Mouse (Mus musculus): ENCODE measurements around the gene Rab39. TPM values are rescaled to one million over a fixed set of nuclear protein-coding genes. Genes with fewer than 3 reads are reported as not detected.

Gene Rab39
- total and polyA plus RNA-seq, 2 experiments from 2014 or later: 1.3 to 2.5 TPM

- Histone ChIP-seq H3K36me3 (ENCODE audit: insufficient read depth) (no peaks in the 10 kb centered on the region), H3K27me3 (ENCODE audit: insufficient read depth, low read length) (no peaks in the 10 kb centered on the region), H3K4me2 (ENCODE audit: low read depth) (no peak overlapping the region), H3K9me3 (ENCODE audit: low read length) (no peaks in the 10 kb centered on the region), H3K4me3 (ENCODE audit: low read depth, low read length) (no peak overlapping the region), H3K27ac (ENCODE audit: low read depth, low read length) (no peak overlapping the region), H3K9ac (no peak overlapping the region), H3K4me1 (ENCODE audit: insufficient read depth) (no peaks in the 10 kb centered on the region)
- ATAC-seq (no peak), DNase-seq (no peak)
- TF ChIP-seq CTCF (IDR thresholded peaks at IDR 0.05; ENCODE audit: low read depth): no peak
- 67% methylated on average over 4 of the region's 4 CpGs for WGBS
Measured at GRCm38 (mm10) chr9:53700496-53700895, 5.5 kb downstream of the Rab39 start.

- H3K9me3 ChIP-seq (ENCODE audit: low read length): no peaks in the 10 kb centered on the region
- no peak for DNase-seq
- H3K27me3 ChIP-seq (ENCODE audit: insufficient read depth, low read length): no peaks in the 10 kb centered on the region
- no peak overlapping the region for H3K4me3 ChIP-seq (ENCODE audit: low read depth, low read length)
- H3K27ac ChIP-seq (ENCODE audit: low read depth, low read length): no peak overlapping the region
- no peak for TF ChIP-seq CTCF (IDR thresholded peaks at IDR 0.05; ENCODE audit: low read depth)
- WGBS: 85% methylated on average over 5 of the region's 5 CpGs
- no peaks in the 10 kb centered on the region for H3K36me3 ChIP-seq (ENCODE audit: insufficient read depth)
- no peak overlapping the region for H3K9ac ChIP-seq
- no peak overlapping the region for H3K4me2 ChIP-seq (ENCODE audit: low read depth)
- H3K4me1 ChIP-seq (ENCODE audit: insufficient read depth): no peaks in the 10 kb centered on the region
- ATAC-seq: no peak
Measured at GRCm38 (mm10) chr9:53695846-53696245, 10.2 kb downstream of the Rab39 start.

GRCm38 (mm10) chr9:53693718-53694117, 12.3 kb downstream of the Rab39 start:
- no peak overlapping the region for H3K9ac ChIP-seq

GRCm38 (mm10) chr9:53691745-53692670, 14.0 kb downstream of the Rab39 start:
- no peaks in the 10 kb centered on the region for H3K4me1 ChIP-seq (ENCODE audit: insufficient read depth)
- TF ChIP-seq CTCF (IDR thresholded peaks at IDR 0.05; ENCODE audit: low read depth): no peak
- ATAC-seq: no peak
- no peak overlapping the region for H3K4me2 ChIP-seq (ENCODE audit: low read depth)
- no peak overlapping the region for H3K4me3 ChIP-seq (ENCODE audit: low read depth, low read length)
- H3K9ac ChIP-seq: no peak overlapping the region
- H3K9me3 ChIP-seq (ENCODE audit: low read length): no peaks in the 10 kb centered on the region
- 48% methylated on average over 7 of the region's 7 CpGs for WGBS
- H3K36me3 ChIP-seq (ENCODE audit: insufficient read depth): no peaks in the 10 kb centered on the region
- no peaks in the 10 kb centered on the region for H3K27me3 ChIP-seq (ENCODE audit: insufficient read depth, low read length)
- no peak overlapping the region for H3K27ac ChIP-seq (ENCODE audit: low read depth, low read length)
- no peak for DNase-seq

More at GRCm38 (mm10) chr9:53693718-53694117, 12.3 kb downstream of the Rab39 start:
- no peak for TF ChIP-seq CTCF (IDR thresholded peaks at IDR 0.05; ENCODE audit: low read depth)
- 90% methylated on average over 1 of the region's 1 CpGs for WGBS
- DNase-seq (no peak), ATAC-seq (no peak)
- Histone ChIP-seq H3K27ac (ENCODE audit: low read depth, low read length) (no peak overlapping the region), H3K4me2 (ENCODE audit: low read depth) (no peak overlapping the region), H3K4me3 (ENCODE audit: low read depth, low read length) (no peak overlapping the region), H3K36me3 (ENCODE audit: insufficient read depth) (no peaks in the 10 kb centered on the region), H3K27me3 (ENCODE audit: insufficient read depth, low read length) (no peaks in the 10 kb centered on the region), H3K9me3 (ENCODE audit: low read length) (no peaks in the 10 kb centered on the region), H3K4me1 (ENCODE audit: insufficient read depth) (no peaks in the 10 kb centered on the region)

GRCm38 (mm10) chr9:53680851-53681250, 25.2 kb downstream of the Rab39 start:
- H3K4me2 ChIP-seq (ENCODE audit: low read depth): no peak overlapping the region
- no peak overlapping the region for H3K4me3 ChIP-seq (ENCODE audit: low read depth, low read length)
- no peaks in the 10 kb centered on the region for H3K27me3 ChIP-seq (ENCODE audit: insufficient read depth, low read length)
- no peak for ATAC-seq
- DNase-seq: no peak
- H3K27ac ChIP-seq (ENCODE audit: low read depth, low read length): no peak overlapping the region
- WGBS: 76% methylated on average over 1 of the region's 1 CpGs
- no peak for TF ChIP-seq CTCF (IDR thresholded peaks at IDR 0.05; ENCODE audit: low read depth)
- no peaks in the 10 kb centered on the region for H3K4me1 ChIP-seq (ENCODE audit: insufficient read depth)
- no peak overlapping the region for H3K9ac ChIP-seq
- H3K9me3 ChIP-seq (ENCODE audit: low read length): no peaks in the 10 kb centered on the region
- H3K36me3 ChIP-seq (ENCODE audit: insufficient read depth): no peaks in the 10 kb centered on the region

- no peak for DNase-seq
- ATAC-seq: no peak
- WGBS: 71% methylated on average over 4 of the region's 4 CpGs
- no peaks in the 10 kb centered on the region for H3K4me1 ChIP-seq (ENCODE audit: insufficient read depth)
- no peaks in the 10 kb centered on the region for H3K27me3 ChIP-seq (ENCODE audit: insufficient read depth, low read length)
- no peak overlapping the region for H3K9ac ChIP-seq
- no peaks in the 10 kb centered on the region for H3K9me3 ChIP-seq (ENCODE audit: low read length)
- H3K4me3 ChIP-seq (ENCODE audit: low read depth, low read length): no peak overlapping the region
- no peak overlapping the region for H3K4me2 ChIP-seq (ENCODE audit: low read depth)
- no peaks in the 10 kb centered on the region for H3K36me3 ChIP-seq (ENCODE audit: insufficient read depth)
- H3K27ac ChIP-seq (ENCODE audit: low read depth, low read length): no peak overlapping the region
- TF ChIP-seq CTCF (IDR thresholded peaks at IDR 0.05; ENCODE audit: low read depth): no peak
Measured at GRCm38 (mm10) chr9:53676921-53677320, 29.1 kb downstream of the Rab39 start.

- Histone ChIP-seq H3K36me3 (ENCODE audit: insufficient read depth) (no peaks in the 10 kb centered on the region), H3K9me3 (ENCODE audit: low read length) (no peaks in the 10 kb centered on the region)
- 19% methylated on average over 3 of the region's 3 CpGs for WGBS
Measured at GRCm38 (mm10) chr9:53673571-53673970, 32.5 kb downstream of the Rab39 start.

More at GRCm38 (mm10) chr9:53673571-53673970, 32.5 kb downstream of the Rab39 start:
- H3K27ac ChIP-seq (ENCODE audit: low read depth, low read length): no peak overlapping the region
- TF ChIP-seq CTCF (IDR thresholded peaks at IDR 0.05; ENCODE audit: low read depth): peak; percentile 67
- peak; percentile 26 for DNase-seq
- H3K4me2 ChIP-seq (ENCODE audit: low read depth): no peak overlapping the region
- no peaks in the 10 kb centered on the region for H3K4me1 ChIP-seq (ENCODE audit: insufficient read depth)
- H3K4me3 ChIP-seq (ENCODE audit: low read depth, low read length): no peak overlapping the region
- H3K9ac ChIP-seq: no peak overlapping the region
- ATAC-seq: no peak
- no peaks in the 10 kb centered on the region for H3K27me3 ChIP-seq (ENCODE audit: insufficient read depth, low read length)
